ENCODE assay signal across 21 mouse cellular contexts in the genomic region with DNA sequence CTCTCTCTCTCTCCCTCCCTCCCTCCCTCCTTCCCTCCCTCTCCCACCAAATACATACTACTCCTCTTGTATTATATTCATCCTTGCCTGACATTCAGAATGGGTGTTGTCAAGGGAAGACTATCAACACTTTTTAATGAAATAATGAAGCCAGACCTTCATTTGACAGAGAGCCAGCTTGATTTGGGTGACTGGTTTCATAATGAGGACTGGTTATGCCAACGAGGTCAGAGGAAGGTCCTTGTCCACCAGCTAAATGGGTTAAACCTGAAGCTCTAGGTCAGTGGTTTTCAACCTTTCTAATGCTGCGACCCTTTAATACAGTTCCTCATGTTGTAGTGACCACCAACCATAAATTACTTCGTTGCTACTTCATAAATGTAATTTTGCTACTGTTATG. TPM values are rescaled to one million over a fixed set of nuclear protein-coding genes. Genes with fewer than 3 reads are reported as not detected.
A peak's percentile ranks its signal among the peaks of the same experiment; 100 is the strongest.
DNase-seq lines count a peak whose midpoint lies in the region; ATAC-seq and TF ChIP-seq lines count a peak whose summit lies in the region.
"Had no signal": no experiment of that assay in that cellular context is flagged by ENCODE, and none has a peak within 500 bp of the region (broad histone marks: within the 10 kb centered on the region; RNA-seq: fewer than 3 reads in every experiment).

No protein-coding gene starts in this region.

- no peaks in the 10 kb centered on the region for H3K9me3 ChIP-seq in forebrain, embryonic 15.5 days
- no peaks in the 10 kb centered on the region for H3K9me3 ChIP-seq in forebrain, postnatal 0 days (ENCODE audit: low read length)
- H3K9me3 ChIP-seq in kidney, postnatal 0 days (replicated peaks; ENCODE audit: low read length), result no peaks in the 10 kb centered on the region
- no peaks in the 10 kb centered on the region for H3K9me3 ChIP-seq in kidney, embryonic 14.5 days (ENCODE audit: control insufficient read depth, low read length)
- no peaks in the 10 kb centered on the region for H3K9me3 ChIP-seq in midbrain, embryonic 11.5 days (ENCODE audit: control insufficient read depth, low read length)
- H3K9me3 ChIP-seq in midbrain, embryonic 15.5 days, result no peaks in the 10 kb centered on the region
- H3K9me3 ChIP-seq: hindbrain, embryonic 12.5 days; hindbrain, embryonic 15.5 days had no signal

- no peak overlapping the region for H3K9ac ChIP-seq in forebrain, embryonic 15.5 days (replicated peaks)
- no peak overlapping the region for H3K9ac ChIP-seq in forebrain, postnatal 0 days
- H3K9ac ChIP-seq in kidney, postnatal 0 days (ENCODE audit: low read depth, low read length), result no peak overlapping the region
- no peak overlapping the region for H3K9ac ChIP-seq in kidney, embryonic 14.5 days (ENCODE audit: low read depth, low read length)
- H3K9ac ChIP-seq in midbrain, embryonic 11.5 days (ENCODE audit: low read length), result no peak overlapping the region
- H3K9ac ChIP-seq in midbrain, embryonic 15.5 days, result no peak overlapping the region
- H3K9ac ChIP-seq: hindbrain, embryonic 12.5 days; hindbrain, embryonic 15.5 days had no signal

- no peaks in the 10 kb centered on the region for H3K27me3 ChIP-seq in forebrain, embryonic 15.5 days
- H3K27me3 ChIP-seq in forebrain, postnatal 0 days (ENCODE audit: insufficient read depth, low read length), result no peaks in the 10 kb centered on the region
- no peaks in the 10 kb centered on the region for H3K27me3 ChIP-seq in kidney, postnatal 0 days (ENCODE audit: insufficient read depth, low read length)
- no peaks in the 10 kb centered on the region for H3K27me3 ChIP-seq in kidney, embryonic 14.5 days (ENCODE audit: control insufficient read depth, insufficient read depth, low read length)
- no peaks in the 10 kb centered on the region for H3K27me3 ChIP-seq in midbrain, embryonic 11.5 days (ENCODE audit: control insufficient read depth, insufficient read depth, low read length)
- H3K27me3 ChIP-seq in midbrain, embryonic 15.5 days (replicated peaks), result no peaks in the 10 kb centered on the region
- H3K27me3 ChIP-seq: hindbrain, embryonic 12.5 days; hindbrain, embryonic 15.5 days had no signal

- no peak for TF ChIP-seq CTCF in forebrain, postnatal 0 days (IDR thresholded peaks at IDR 0.05; ENCODE audit: low read depth)
- TF ChIP-seq CTCF in kidney, postnatal 0 days (IDR thresholded peaks at IDR 0.05; ENCODE audit: low read depth), result no peak
- TF ChIP-seq CTCF in left cerebral cortex, adult 2 months (IDR thresholded peaks at IDR 0.05), result no peak

- H3K4me1 ChIP-seq in forebrain, embryonic 15.5 days, result peaks cover 47% of the 10 kb centered on the region
- H3K4me1 ChIP-seq in forebrain, postnatal 0 days (ENCODE audit: insufficient read depth), result no peaks in the 10 kb centered on the region
- peaks cover 8% of the 10 kb centered on the region; the same call in 1 of the 2 replicates for H3K4me1 ChIP-seq in kidney, postnatal 0 days (replicated peaks; ENCODE audit: insufficient read depth, low read length)
- H3K4me1 ChIP-seq in kidney, embryonic 14.5 days (ENCODE audit: control insufficient read depth, insufficient read depth, low read length), result peaks cover 18% of the 10 kb centered on the region
- peaks cover 16% of the 10 kb centered on the region for H3K4me1 ChIP-seq in midbrain, embryonic 11.5 days (ENCODE audit: control insufficient read depth, insufficient read depth, low read length)
- H3K4me1 ChIP-seq in midbrain, embryonic 15.5 days, result peaks cover 9% of the 10 kb centered on the region

- intact Hi-C loops in left cerebral cortex, adult 2 months (cut with DNase I), result no loop called here

- H3K27ac ChIP-seq in forebrain, embryonic 15.5 days (replicated peaks), result peak overlapping the region; percentile 62; the same call in 1 of the 2 replicates
- H3K27ac ChIP-seq in forebrain, postnatal 0 days (ENCODE audit: low read depth, low read length), result no peak overlapping the region
- H3K27ac ChIP-seq in kidney, postnatal 0 days, result 0 out of 2 replicates have a peak overlapping the region, but pooled peaks have one; percentile 47
- H3K27ac ChIP-seq in kidney, embryonic 14.5 days (ENCODE audit: low read depth, low read length), result no peak overlapping the region; the same call in 1 of the 2 replicates
- no peak overlapping the region for H3K27ac ChIP-seq in midbrain, embryonic 11.5 days (ENCODE audit: low read depth, low read length)
- H3K27ac ChIP-seq in midbrain, embryonic 15.5 days, result no peak overlapping the region
- no peak overlapping the region for H3K27ac ChIP-seq in left cerebral cortex, adult 2 months

- ATAC-seq in forebrain, embryonic 15.5 days (replicated peaks), result no peak
- ATAC-seq in forebrain, postnatal 0 days, result no peak
- no peak for ATAC-seq in kidney, postnatal 0 days (replicated peaks; ENCODE audit: low FRiP score, low read depth)
- ATAC-seq in kidney, embryonic 14.5 days (ENCODE audit: low FRiP score, low TSS enrichment), result no peak
- no peak for ATAC-seq in midbrain, embryonic 11.5 days (ENCODE audit: low FRiP score)
- ATAC-seq in midbrain, embryonic 15.5 days (replicated peaks), result no peak
- ATAC-seq: activated CD4-positive, CD25-positive, alpha-beta regulatory T cell, adult 4 months; forebrain, embryonic 16.5 days had no signal

- H3K36me3 ChIP-seq in forebrain, embryonic 15.5 days, result no peaks in the 10 kb centered on the region
- no peaks in the 10 kb centered on the region for H3K36me3 ChIP-seq in forebrain, postnatal 0 days (ENCODE audit: insufficient read depth)
- H3K36me3 ChIP-seq in kidney, postnatal 0 days (ENCODE audit: insufficient read depth, low read length), result 0 out of 2 replicates have a peak, but pooled peaks cover 1% of the 10 kb centered on the region
- no peaks in the 10 kb centered on the region for H3K36me3 ChIP-seq in kidney, embryonic 14.5 days (ENCODE audit: control insufficient read depth, insufficient read depth, low read length)
- no peaks in the 10 kb centered on the region for H3K36me3 ChIP-seq in midbrain, embryonic 11.5 days (ENCODE audit: control insufficient read depth, insufficient read depth, low read length)
- no peaks in the 10 kb centered on the region for H3K36me3 ChIP-seq in midbrain, embryonic 15.5 days (replicated peaks)
- H3K36me3 ChIP-seq: hindbrain, embryonic 12.5 days; hindbrain, embryonic 15.5 days had no signal

- no peak overlapping the region for H3K4me3 ChIP-seq in forebrain, embryonic 15.5 days
- no peak overlapping the region for H3K4me3 ChIP-seq in forebrain, postnatal 0 days (ENCODE audit: low read depth, low read length)
- no peak overlapping the region for H3K4me3 ChIP-seq in kidney, postnatal 0 days (replicated peaks; ENCODE audit: low read depth, low read length)
- no peak overlapping the region for H3K4me3 ChIP-seq in kidney, embryonic 14.5 days (ENCODE audit: low read length)
- H3K4me3 ChIP-seq in midbrain, embryonic 11.5 days (ENCODE audit: low read depth, low read length), result no peak overlapping the region
- no peak overlapping the region for H3K4me3 ChIP-seq in midbrain, embryonic 15.5 days
- no peak overlapping the region for H3K4me3 ChIP-seq in left cerebral cortex, adult 2 months
- H3K4me3 ChIP-seq: gastrocnemius, adult 2 months; hindbrain, embryonic 12.5 days; hindbrain, embryonic 15.5 days had no signal

- WGBS in forebrain, embryonic 15.5 days, result 71% methylated on average over 3 of the region's 3 CpGs
- 69% methylated on average over 3 of the region's 3 CpGs for WGBS in forebrain, postnatal 0 days
- 67% methylated on average over 3 of the region's 3 CpGs for WGBS in kidney, postnatal 0 days
- 67% methylated on average over 3 of the region's 3 CpGs for WGBS in kidney, embryonic 14.5 days
- WGBS in midbrain, embryonic 11.5 days, result 79% methylated on average over 3 of the region's 3 CpGs
- WGBS in midbrain, embryonic 15.5 days, result 76% methylated on average over 3 of the region's 3 CpGs

- H3K4me2 ChIP-seq in forebrain, embryonic 15.5 days (replicated peaks), result no peak overlapping the region
- H3K4me2 ChIP-seq in forebrain, postnatal 0 days (ENCODE audit: low read depth), result no peak overlapping the region
- no peak overlapping the region for H3K4me2 ChIP-seq in kidney, postnatal 0 days (ENCODE audit: low read length)
- H3K4me2 ChIP-seq in kidney, embryonic 14.5 days (replicated peaks; ENCODE audit: low read depth, low read length), result no peak overlapping the region
- H3K4me2 ChIP-seq in midbrain, embryonic 11.5 days, result no peak overlapping the region
- no peak overlapping the region for H3K4me2 ChIP-seq in midbrain, embryonic 15.5 days
- H3K4me2 ChIP-seq: heart, embryonic 11.5 days; hindbrain, embryonic 12.5 days; hindbrain, embryonic 15.5 days had no signal

- no peak for DNase-seq in forebrain, postnatal 0 days
- DNase-seq in kidney, postnatal 0 days (ENCODE audit: low spot score), result no peak
- peak; percentile 61 for DNase-seq in midbrain, embryonic 11.5 days (ENCODE audit: low spot score, missing footprints)
- no peak for DNase-seq in left cerebral cortex, adult 2 months (ENCODE audit: extremely low spot score in 1 of 2, low spot score in 2 of 2)
- DNase-seq: adrenal gland, adult 8-10 months; adrenal gland, postnatal 25 days; cerebellum, adult 11-12 months; cerebellum, adult 8-10 months; cerebellum, postnatal 36 days; gastrocnemius, adult 2 months; gastrocnemius, postnatal 14 days; heart, adult 11 months had no signal

RNA-seq across cellular contexts. Expression of a gene that starts 11.5 kb away (rescaled TPM):
- polyA plus RNA-seq in forebrain, embryonic 15.5 days (2015; fragmentation: Nextera tagmentation; extraction: Ambion mirVana), result 6.3 and 7.0 TPM in 2 replicates
- 3.8 and 4.5 TPM in 2 replicates for total RNA-seq in forebrain, postnatal 0 days (2014; rRNA removed)
- polyA plus RNA-seq in forebrain, postnatal 0 days (2015; fragmentation: Nextera tagmentation; extraction: Ambion mirVana), result 2.4 and 3.9 TPM in 2 replicates
- polyA plus RNA-seq in kidney, postnatal 0 days (2015; fragmentation: Nextera tagmentation; extraction: Ambion mirVana), result 4.7 TPM in 2 replicates
- polyA plus RNA-seq in kidney, embryonic 14.5 days (2014; fragmentation: Nextera tagmentation; extraction: Ambion mirVana), result 6.4 and 6.8 TPM in 2 replicates
- 6.3 and 6.4 TPM in 2 replicates for polyA plus RNA-seq in midbrain, embryonic 11.5 days (2014; fragmentation: Nextera tagmentation; extraction: Ambion mirVana)
- 5.7 and 5.9 TPM in 2 replicates for polyA plus RNA-seq in midbrain, embryonic 15.5 days (2015; fragmentation: Nextera tagmentation; extraction: Ambion mirVana)
- total RNA-seq in left cerebral cortex, adult 2 months (2021), result 1 to 10 TPM; 3.3 to 3.7 TPM

RNA-seq across cellular contexts. Expression of a gene that starts 12.5 kb away (rescaled TPM):
- 46.4 and 48.2 TPM in 2 replicates for polyA plus RNA-seq in forebrain, embryonic 15.5 days (2015; fragmentation: Nextera tagmentation; extraction: Ambion mirVana)
- 55.4 and 62.5 TPM in 2 replicates for total RNA-seq in forebrain, postnatal 0 days (2014; rRNA removed)
- 38.3 and 40.9 TPM in 2 replicates for polyA plus RNA-seq in forebrain, postnatal 0 days (2015; fragmentation: Nextera tagmentation; extraction: Ambion mirVana)
- 15.0 and 16.9 TPM in 2 replicates for polyA plus RNA-seq in kidney, postnatal 0 days (2015; fragmentation: Nextera tagmentation; extraction: Ambion mirVana)
- polyA plus RNA-seq in kidney, embryonic 14.5 days (2014; fragmentation: Nextera tagmentation; extraction: Ambion mirVana), result 10.7 and 14.8 TPM in 2 replicates
- polyA plus RNA-seq in midbrain, embryonic 11.5 days (2014; fragmentation: Nextera tagmentation; extraction: Ambion mirVana), result 20.0 and 20.4 TPM in 2 replicates
- 55.3 and 60.1 TPM in 2 replicates for polyA plus RNA-seq in midbrain, embryonic 15.5 days (2015; fragmentation: Nextera tagmentation; extraction: Ambion mirVana)
- 10 to 100 TPM; 65.2 to 79.1 TPM for total RNA-seq in left cerebral cortex, adult 2 months (2021)

RNA-seq across cellular contexts. Expression of a gene that starts 43.0 kb away (rescaled TPM):
- 39.9 and 40.3 TPM in 2 replicates for polyA plus RNA-seq in forebrain, embryonic 15.5 days (2015; fragmentation: Nextera tagmentation; extraction: Ambion mirVana)
- 32.1 and 37.5 TPM in 2 replicates for total RNA-seq in forebrain, postnatal 0 days (2014; rRNA removed)
- polyA plus RNA-seq in forebrain, postnatal 0 days (2015; fragmentation: Nextera tagmentation; extraction: Ambion mirVana), result 54.9 and 58.6 TPM in 2 replicates
- 44.1 and 44.8 TPM in 2 replicates for polyA plus RNA-seq in kidney, postnatal 0 days (2015; fragmentation: Nextera tagmentation; extraction: Ambion mirVana)
- 32.2 and 36.4 TPM in 2 replicates for polyA plus RNA-seq in kidney, embryonic 14.5 days (2014; fragmentation: Nextera tagmentation; extraction: Ambion mirVana)
- polyA plus RNA-seq in midbrain, embryonic 11.5 days (2014; fragmentation: Nextera tagmentation; extraction: Ambion mirVana), result 24.7 and 25.4 TPM in 2 replicates
- 51.3 and 54.2 TPM in 2 replicates for polyA plus RNA-seq in midbrain, embryonic 15.5 days (2015; fragmentation: Nextera tagmentation; extraction: Ambion mirVana)
- total RNA-seq in left cerebral cortex, adult 2 months (2021), result 10 to 100 TPM; 47.2 to 47.8 TPM

RNA-seq across cellular contexts. Expression of a gene that starts 50.7 kb away (rescaled TPM):
- polyA plus RNA-seq in forebrain, embryonic 15.5 days (2015; fragmentation: Nextera tagmentation; extraction: Ambion mirVana), result 0.51 and 0.63 TPM in 2 replicates
- 0.54 and 1.2 TPM in 2 replicates for total RNA-seq in forebrain, postnatal 0 days (2014; rRNA removed)
- 0.63 and 1.0 TPM in 2 replicates for polyA plus RNA-seq in forebrain, postnatal 0 days (2015; fragmentation: Nextera tagmentation; extraction: Ambion mirVana)
- polyA plus RNA-seq in kidney, postnatal 0 days (2015; fragmentation: Nextera tagmentation; extraction: Ambion mirVana), result 43.5 and 50.3 TPM in 2 replicates
- polyA plus RNA-seq in kidney, embryonic 14.5 days (2014; fragmentation: Nextera tagmentation; extraction: Ambion mirVana), result 1.6 and 1.7 TPM in 2 replicates
- 0.30 TPM in 1 of 2 replicates, not detected in the other for polyA plus RNA-seq in midbrain, embryonic 11.5 days (2014; fragmentation: Nextera tagmentation; extraction: Ambion mirVana)
- 0.44 and 0.83 TPM in 2 replicates for polyA plus RNA-seq in midbrain, embryonic 15.5 days (2015; fragmentation: Nextera tagmentation; extraction: Ambion mirVana)
- total RNA-seq in left cerebral cortex, adult 2 months (2021), result 10 to 100 TPM in 1 of 2 experiments, under 1 TPM in 1; 0.44 to 19.4 TPM
- total RNA-seq: MEL had no signal
- polyA plus RNA-seq: activated CD4-positive, CD25-positive, alpha-beta regulatory T cell, adult 4 months; forebrain, embryonic 16.5 days had no signal

RNA-seq across cellular contexts. Expression of a gene that starts 57.0 kb away (rescaled TPM):
- polyA plus RNA-seq in forebrain, embryonic 15.5 days (2015; fragmentation: Nextera tagmentation; extraction: Ambion mirVana), result 79.5 and 80.9 TPM in 2 replicates
- 197 and 210 TPM in 2 replicates for total RNA-seq in forebrain, postnatal 0 days (2014; rRNA removed)
- 160 and 186 TPM in 2 replicates for polyA plus RNA-seq in forebrain, postnatal 0 days (2015; fragmentation: Nextera tagmentation; extraction: Ambion mirVana)
- 87.0 and 96.8 TPM in 2 replicates for polyA plus RNA-seq in kidney, postnatal 0 days (2015; fragmentation: Nextera tagmentation; extraction: Ambion mirVana)
- 50.1 and 52.0 TPM in 2 replicates for polyA plus RNA-seq in kidney, embryonic 14.5 days (2014; fragmentation: Nextera tagmentation; extraction: Ambion mirVana)
- 46.4 and 49.4 TPM in 2 replicates for polyA plus RNA-seq in midbrain, embryonic 11.5 days (2014; fragmentation: Nextera tagmentation; extraction: Ambion mirVana)
- polyA plus RNA-seq in midbrain, embryonic 15.5 days (2015; fragmentation: Nextera tagmentation; extraction: Ambion mirVana), result 116 and 117 TPM in 2 replicates
- total RNA-seq in left cerebral cortex, adult 2 months (2021), result 100 to 1,000 TPM; 341 to 349 TPM

Comparison
In these comparisons a context has a peak if more than half of its experiments do, and no peak if none do; other contexts are left out.
1. H3K27ac ChIP-seq: peak in forebrain, embryonic 15.5 days (single experiment) and kidney, postnatal 0 days (single experiment); none in forebrain, postnatal 0 days (single experiment), kidney, embryonic 14.5 days (single experiment), midbrain, embryonic 11.5 days (single experiment), midbrain, embryonic 15.5 days (single experiment) and left cerebral cortex, adult 2 months (single experiment).